Mouse (Mus musculus) cerebellum, adult 9-11 months (tissue): ENCODE measurements around the gene Olfr1090.

Source experiments
- DNase-seq: peaks from one replicate; pipeline ENCODE4 v3.0.0; 2022

Gene Olfr1090

DNA sequence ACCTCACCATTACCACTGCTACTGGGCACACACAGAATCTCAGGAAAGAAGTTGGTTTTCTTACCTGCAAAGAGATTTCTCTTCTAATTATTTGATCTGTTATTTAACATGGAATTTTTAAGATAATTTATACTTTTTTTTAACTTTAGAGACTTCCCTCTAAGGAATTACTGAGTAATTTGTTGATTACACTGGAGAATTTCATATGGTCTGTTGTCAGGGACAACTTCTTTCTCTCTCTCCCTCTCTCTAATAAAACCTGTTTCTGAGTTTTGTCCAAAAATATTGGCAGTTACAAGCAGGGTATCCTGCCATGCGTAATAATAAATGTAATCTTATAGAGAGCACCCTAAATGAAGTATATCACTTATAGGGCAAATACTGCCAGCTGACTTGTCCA lies at the start of gene Olfr1090:
Gene Olfr1090 (minus strand): TSS at position 101 of the 400 bp plus-strand sequence.
- DNase-seq: no peak

- DNase-seq: no peak
These were observed 23.4 kb upstream of the Olfr1090 start, which contains the start of gene Olfr1093 for GRCm38 (mm10) chr2:86782179-86782578. Gene Olfr1093 (plus strand): TSS chr2:86782479.

- no peak for DNase-seq
These were observed 2.3 kb upstream of the Olfr1090 start for GRCm38 (mm10) chr2:86761050-86761449.

- no peak for DNase-seq
These were observed 25.2 kb downstream of the Olfr1090 start, which contains the start of gene Olfr1089 for GRCm38 (mm10) chr2:86733601-86734000. Gene Olfr1089 (minus strand): TSS chr2:86733701.
